Mouse (Mus musculus) megakaryocyte, embryonic 14.5 days (primary cell): ENCODE data around the gene Cyp8b1.

ENCODE experiments used
- FLI1 ChIP-seq: IDR thresholded peaks from 2 replicates; pipeline ENCODE4 v1.6.1; 2012; ENCODE audit warnings: low read length, inconsistent platforms, mixed read lengths
- GATA1 ChIP-seq: IDR thresholded peaks from 3 replicates; pipeline ENCODE4 v1.6.1; 2012; ENCODE audit warnings: mixed read lengths, low read length, inconsistent platforms, borderline replicate concordance

DNA sequence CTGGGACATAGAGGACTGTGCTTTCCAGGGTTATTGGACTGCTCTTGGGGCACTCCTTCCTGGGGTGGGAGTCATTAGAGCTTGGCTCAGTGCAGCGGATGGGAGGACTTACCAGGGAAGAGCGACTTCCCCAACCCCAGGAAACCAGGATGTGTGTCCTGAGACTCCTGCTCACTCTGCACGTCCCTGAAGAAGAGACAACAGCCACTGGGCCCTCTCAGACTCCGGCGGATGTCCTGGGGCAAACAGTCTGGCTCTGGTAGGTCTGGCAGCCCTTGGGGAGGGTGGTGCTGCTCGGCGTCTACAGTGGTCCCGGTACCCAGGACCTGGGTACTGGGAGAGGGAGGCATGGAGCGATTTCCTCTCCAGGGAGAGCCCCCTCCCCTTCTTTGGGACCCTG is 17.9 kb downstream of the Cyp8b1 start, which contains the start of gene Ackr2:
- TF ChIP-seq GATA1 (no peak), FLI1 (no peak)
